Mouse (Mus musculus) forebrain, postnatal 0 days (tissue): Measurements from ENCODE around the gene Dennd2a. TPM values are rescaled to one million over a fixed set of nuclear protein-coding genes. Genes with fewer than 3 reads are reported as not detected.
A peak's percentile ranks its signal among the peaks of the same experiment; 100 is the strongest.

Source experiments
- ATAC-seq: fragments of 200-750 bp; cut with Nextera tagmentation; 2 replicates; pipeline ENCODE4 v1.8.0; 2017; ENCODE audit warnings: mild to moderate bottlenecking, moderate library complexity
- DNase-seq: peaks from one replicate; pipeline ENCODE4 v3.0.0-alpha.2; 2015
- H3K27ac ChIP-seq: fragments of 300-500 bp; sonication (generic); 2 replicates; pipeline ENCODE4 v1.5.1; 2014; ENCODE audit warnings: low read depth, mild to moderate bottlenecking, antibody characterized with exemption, low read length, moderate library complexity, mixed read lengths
- H3K27me3 ChIP-seq: fragments of 300-500 bp; sonication (generic); 2 replicates; pipeline ENCODE4 v1.6.1; 2014; ENCODE audit warnings: mild to moderate bottlenecking, low read length, mixed read lengths; ENCODE audit not compliant: insufficient read depth
- H3K36me3 ChIP-seq: fragments of 300-500 bp; sonication (generic); 2 replicates; pipeline ENCODE4 v1.6.1; 2014; ENCODE audit warnings: mild to moderate bottlenecking, moderate library complexity; ENCODE audit not compliant: insufficient read depth
- H3K4me1 ChIP-seq: fragments of 300-500 bp; sonication (generic); 2 replicates; pipeline ENCODE4 v1.6.1; 2014; ENCODE audit warnings: antibody characterized with exemption; ENCODE audit not compliant: insufficient read depth
- H3K4me2 ChIP-seq: fragments of 300-500 bp; sonication (generic); 2 replicates; pipeline ENCODE4 v1.6.1; 2014; ENCODE audit warnings: low read depth, mild to moderate bottlenecking, moderate library complexity
- H3K4me3 ChIP-seq: fragments of 300-500 bp; sonication (generic); 2 replicates; pipeline ENCODE4 v1.5.1; 2014; ENCODE audit warnings: low read depth, low read length, mixed read lengths
- H3K9ac ChIP-seq: fragments of 300-500 bp; sonication (generic); 2 replicates; pipeline ENCODE4 v1.6.1; 2014; ENCODE audit warnings: mild to moderate bottlenecking
- H3K9me3 ChIP-seq: fragments of 300-500 bp; sonication (generic); 2 replicates; pipeline ENCODE4 v1.6.1; 2016; ENCODE audit warnings: low read length
- CTCF ChIP-seq: sonication (generic); IDR thresholded peaks from 2 replicates; pipeline ENCODE4 v1.5.1; 2016; ENCODE audit warnings: antibody characterized with exemption, control low read depth, low read depth
- WGBS: fragments of 180-500 bp; shearing (Covaris S2); extraction: QIAGEN DNeasy Blood & Tissue Kit; methylation state at CpG from one replicate; pipeline ENCODE4 v1.1.7; 2014; 5-methylcytosine and 5-hydroxymethylcytosine counted together
- polyA plus RNA-seq: library from polyadenylated mRNA; unstranded; fragments of >200 nt; fragmentation: Nextera tagmentation; extraction: Ambion mirVana; gene quantifications from 2 replicates; pipeline ENCODE4 v1.2.1, GENCODE M21; 2015
- total RNA-seq: library from RNA; depleted of rRNA; stranded (reverse); fragments of >200 nt; gene quantifications from 2 replicates; pipeline ENCODE4 v1.2.3, GENCODE M21; 2014

Dennd2a gene
- total and polyA plus RNA-seq, 2 experiments from 2014 or later = 8.2 to 13.7 TPM

- H3K9ac ChIP-seq = no peak overlapping the region
- DNase-seq (no peak), ATAC-seq (no peak)
- no peak for TF ChIP-seq CTCF
- no peaks in the 10 kb centered on the region for H3K27me3 ChIP-seq
- H3K9me3 ChIP-seq = no peaks in the 10 kb centered on the region
- no peak overlapping the region for H3K27ac ChIP-seq
- no peak overlapping the region for H3K4me3 ChIP-seq
- WGBS = 94% methylated on average over 5 of the region's 5 CpGs
- no peaks in the 10 kb centered on the region for H3K36me3 ChIP-seq
- H3K4me2 ChIP-seq = no peak overlapping the region
- no peaks in the 10 kb centered on the region for H3K4me1 ChIP-seq
These were observed 121.8 kb downstream of the Dennd2a start for GRCm38 (mm10) chr6:39435875-39436274.

- DNase-seq (no peak), ATAC-seq (peak; percentile 25)
- H3K9me3 ChIP-seq = no peaks in the 10 kb centered on the region
- 19% methylated on average over 2 of the region's 2 CpGs for WGBS
- no peak overlapping the region for H3K4me2 ChIP-seq
- H3K36me3 ChIP-seq = no peaks in the 10 kb centered on the region
- H3K27me3 ChIP-seq = no peaks in the 10 kb centered on the region
- no peak for TF ChIP-seq CTCF
- no peak overlapping the region for H3K4me3 ChIP-seq
- no peak overlapping the region for H3K27ac ChIP-seq
- H3K4me1 ChIP-seq = no peaks in the 10 kb centered on the region
- H3K9ac ChIP-seq = no peak overlapping the region
These were observed 122.7 kb downstream of the Dennd2a start for GRCm38 (mm10) chr6:39434886-39435492.

GRCm38 (mm10) chr6:39434111-39434885 is 123.4 kb downstream of the Dennd2a start:
- no peaks in the 10 kb centered on the region for H3K36me3 ChIP-seq
- no peaks in the 10 kb centered on the region for H3K9me3 ChIP-seq
- no peak overlapping the region for H3K27ac ChIP-seq
- no peaks in the 10 kb centered on the region for H3K4me1 ChIP-seq
- no peaks in the 10 kb centered on the region for H3K27me3 ChIP-seq
- TF ChIP-seq CTCF = no peak
- H3K9ac ChIP-seq = no peak overlapping the region
- no peak overlapping the region for H3K4me3 ChIP-seq
- DNase-seq (no peak), ATAC-seq (no peak)
- H3K4me2 ChIP-seq = no peak overlapping the region
- WGBS = 93% methylated on average over 2 of the region's 2 CpGs

- Histone ChIP-seq H3K27me3 (no peaks in the 10 kb centered on the region), H3K9ac (no peak overlapping the region), H3K4me1 (no peaks in the 10 kb centered on the region), H3K36me3 (no peaks in the 10 kb centered on the region), H3K27ac (no peak overlapping the region), H3K9me3 (no peaks in the 10 kb centered on the region), H3K4me3 (no peak overlapping the region), H3K4me2 (no peak overlapping the region)
- DNase-seq (no peak), ATAC-seq (no peak)
- TF ChIP-seq CTCF = no peak
These were observed 124.0 kb downstream of the Dennd2a start for GRCm38 (mm10) chr6:39433701-39434100.

GRCm38 (mm10) chr6:39433174-39433573 is 124.5 kb downstream of the Dennd2a start:
- DNase-seq = no peak
- Histone ChIP-seq H3K4me1 (no peaks in the 10 kb centered on the region), H3K4me2 (no peak overlapping the region), H3K27ac (no peak overlapping the region), H3K9me3 (no peaks in the 10 kb centered on the region), H3K4me3 (no peak overlapping the region), H3K9ac (no peak overlapping the region), H3K27me3 (no peaks in the 10 kb centered on the region), H3K36me3 (no peaks in the 10 kb centered on the region)
- ATAC-seq = no peak
- TF ChIP-seq CTCF = no peak
- 83% methylated on average over 4 of the region's 4 CpGs for WGBS

GRCm38 (mm10) chr6:39430722-39431121 is 126.9 kb downstream of the Dennd2a start:
- no peak for TF ChIP-seq CTCF
- Histone ChIP-seq H3K9me3 (no peaks in the 10 kb centered on the region), H3K4me1 (no peaks in the 10 kb centered on the region), H3K4me3 (no peak overlapping the region), H3K4me2 (no peak overlapping the region), H3K27ac (no peak overlapping the region), H3K27me3 (no peaks in the 10 kb centered on the region), H3K9ac (no peak overlapping the region), H3K36me3 (no peaks in the 10 kb centered on the region)
- no peak for ATAC-seq
- DNase-seq = no peak
- 78% methylated on average over 11 of the region's 11 CpGs for WGBS

GRCm38 (mm10) chr6:39429007-39429788 is 128.5 kb downstream of the Dennd2a start:
- WGBS = 77% methylated on average over 6 of the region's 6 CpGs
- no peak for TF ChIP-seq CTCF
- DNase-seq = no peak

More at GRCm38 (mm10) chr6:39429007-39429788, 128.5 kb downstream of the Dennd2a start:
- Histone ChIP-seq H3K4me2 (no peak overlapping the region), H3K4me1 (no peaks in the 10 kb centered on the region), H3K9me3 (no peaks in the 10 kb centered on the region), H3K27me3 (no peaks in the 10 kb centered on the region), H3K36me3 (no peaks in the 10 kb centered on the region), H3K27ac (no peak overlapping the region), H3K4me3 (no peak overlapping the region), H3K9ac (no peak overlapping the region)
- ATAC-seq = no peak
